Comparison of ENCODE assay signal across 8 mouse cellular contexts in the genomic region with DNA sequence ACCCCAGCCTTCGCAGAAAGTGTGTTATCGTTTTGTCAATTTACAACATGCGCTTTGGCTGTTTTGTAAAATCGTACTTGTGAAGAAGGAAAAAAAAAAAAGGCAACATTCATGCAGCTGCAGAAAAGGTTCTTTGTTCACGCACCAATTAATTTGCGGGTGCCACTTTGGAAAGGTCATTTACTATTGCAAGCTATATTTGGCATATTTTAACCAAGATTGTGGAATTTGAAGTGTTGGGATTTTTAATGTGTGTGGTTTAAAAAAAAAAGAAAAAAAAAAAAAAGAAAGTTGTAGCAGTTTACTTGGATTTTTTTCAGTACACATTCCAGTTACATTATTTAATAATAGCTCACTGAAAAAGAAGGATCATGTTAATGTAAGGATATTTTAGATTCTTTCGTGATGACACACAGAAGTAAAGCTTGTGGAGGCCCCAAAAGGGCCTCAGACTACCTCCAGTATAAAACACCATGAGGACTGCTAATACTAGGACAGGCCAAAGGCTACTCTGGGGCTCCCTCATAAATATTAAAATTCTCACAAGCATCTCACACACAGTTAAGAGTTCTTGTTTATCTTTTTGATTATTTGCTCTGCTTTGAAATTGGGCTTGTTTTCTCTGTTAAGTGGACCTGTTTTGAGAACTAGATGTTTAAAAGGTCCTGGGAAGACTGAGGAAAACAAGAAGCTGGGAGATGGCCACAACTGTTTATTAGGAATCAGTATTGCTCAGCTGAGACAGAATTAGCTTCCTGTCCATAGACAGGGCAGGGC. TPM values are rescaled to one million over a fixed set of nuclear protein-coding genes. Genes with fewer than 3 reads are reported as not detected.
DNase-seq lines count a peak whose midpoint lies in the region; ATAC-seq and TF ChIP-seq lines count a peak whose summit lies in the region.

No protein-coding gene starts in this region.

- ATAC-seq in kidney, postnatal 0 days (replicated peaks; ENCODE audit: low FRiP score, low read depth) = no peak
- ATAC-seq in hindbrain, embryonic 16.5 days = no peak
- no peak for ATAC-seq in neural tube, embryonic 12.5 days (ENCODE audit: low FRiP score, low read depth)

- H3K27ac ChIP-seq in kidney, postnatal 0 days = peak overlapping the region; percentile 99
- peak overlapping the region; percentile 98 for H3K27ac ChIP-seq in hindbrain, embryonic 16.5 days (ENCODE audit: low read depth, low read length)
- H3K27ac ChIP-seq in neural tube, embryonic 12.5 days = peak overlapping the region; percentile 99

- peak overlapping the region; percentile 63 for H3K4me2 ChIP-seq in kidney, postnatal 0 days (ENCODE audit: low read length)
- peak overlapping the region; percentile 80 for H3K4me2 ChIP-seq in hindbrain, embryonic 16.5 days (ENCODE audit: low read length)
- H3K4me2 ChIP-seq in neural tube, embryonic 12.5 days (replicated peaks) = peak overlapping the region; percentile 60

- peak overlapping the region; percentile 86 for H3K4me3 ChIP-seq in kidney, postnatal 0 days (replicated peaks; ENCODE audit: low read depth, low read length)
- H3K4me3 ChIP-seq in hindbrain, embryonic 16.5 days (ENCODE audit: low read length) = peak overlapping the region; percentile 89
- H3K4me3 ChIP-seq in neural tube, embryonic 12.5 days = peak overlapping the region; percentile 73

- TF ChIP-seq CTCF in kidney, postnatal 0 days (IDR thresholded peaks at IDR 0.05; ENCODE audit: low read depth) = no peak

- 2% methylated on average over 7 of the region's 7 CpGs for WGBS in kidney, postnatal 0 days
- 1% methylated on average over 7 of the region's 7 CpGs for WGBS in hindbrain, embryonic 16.5 days
- WGBS in neural tube, embryonic 12.5 days = 3% methylated on average over 7 of the region's 7 CpGs

- H3K4me1 ChIP-seq in kidney, postnatal 0 days (replicated peaks; ENCODE audit: insufficient read depth, low read length) = peaks cover 4% of the 10 kb centered on the region; the same call in 1 of the 2 replicates
- peaks cover 13% of the 10 kb centered on the region for H3K4me1 ChIP-seq in hindbrain, embryonic 16.5 days (ENCODE audit: control insufficient read depth, insufficient read depth, low read depth, low read length)
- H3K4me1 ChIP-seq in neural tube, embryonic 12.5 days = peaks cover 17% of the 10 kb centered on the region

- no peaks in the 10 kb centered on the region for H3K36me3 ChIP-seq in kidney, postnatal 0 days (ENCODE audit: insufficient read depth, low read length)
- H3K36me3 ChIP-seq in hindbrain, embryonic 16.5 days (ENCODE audit: control insufficient read depth, insufficient read depth, low read length) = no peaks in the 10 kb centered on the region
- H3K36me3 ChIP-seq in neural tube, embryonic 12.5 days = 0 out of 2 replicates have a peak, but pooled peaks cover 2% of the 10 kb centered on the region

- DNase-seq in kidney, postnatal 0 days (ENCODE audit: low spot score) = peak; percentile 79
- no peak for DNase-seq in kidney, postnatal 10 days
- DNase-seq in embryo, embryonic 11 days = peak; percentile 37
- no peak for DNase-seq in spleen, postnatal 4 days (ENCODE audit: low spot score in 2 of 2)
- no peak for DNase-seq in thymus, postnatal 14 days
- no peak for DNase-seq in natural killer cell, adult 2 months (ENCODE audit: low spot score in 2 of 2)

- no peaks in the 10 kb centered on the region for H3K9me3 ChIP-seq in kidney, postnatal 0 days (replicated peaks; ENCODE audit: low read length)
- no peaks in the 10 kb centered on the region for H3K9me3 ChIP-seq in hindbrain, embryonic 16.5 days (ENCODE audit: control insufficient read depth, low read length)
- no peaks in the 10 kb centered on the region for H3K9me3 ChIP-seq in neural tube, embryonic 12.5 days

- H3K27me3 ChIP-seq in kidney, postnatal 0 days (ENCODE audit: insufficient read depth, low read length) = no peaks in the 10 kb centered on the region
- H3K27me3 ChIP-seq in hindbrain, embryonic 16.5 days (replicated peaks; ENCODE audit: control insufficient read depth, insufficient read depth, low read length) = no peaks in the 10 kb centered on the region
- no peaks in the 10 kb centered on the region for H3K27me3 ChIP-seq in neural tube, embryonic 12.5 days (replicated peaks)

- H3K9ac ChIP-seq in kidney, postnatal 0 days (ENCODE audit: low read depth, low read length) = peak overlapping the region; percentile 97
- H3K9ac ChIP-seq in hindbrain, embryonic 16.5 days (ENCODE audit: low read depth, low read length) = peak overlapping the region; percentile 95
- H3K9ac ChIP-seq in neural tube, embryonic 12.5 days = peak overlapping the region; percentile 96

RNA-seq across cellular contexts. Expression of a gene that starts 0.5 kb away (rescaled TPM):
- 27.6 and 27.7 TPM in 2 replicates for polyA plus RNA-seq in kidney, postnatal 0 days (2015; fragmentation: Nextera tagmentation; extraction: Ambion mirVana)
- polyA plus RNA-seq in hindbrain, embryonic 16.5 days (2015; fragmentation: Nextera tagmentation; extraction: Ambion mirVana) = 14.9 and 18.8 TPM in 2 replicates
- polyA plus RNA-seq in neural tube, embryonic 12.5 days (2016; fragmentation: Nextera tagmentation; extraction: Ambion mirVana) = 45.0 and 45.9 TPM in 2 replicates

RNA-seq across cellular contexts. Expression of a gene that starts 22.7 kb away (rescaled TPM):
- polyA plus RNA-seq in kidney, postnatal 0 days (2015; fragmentation: Nextera tagmentation; extraction: Ambion mirVana) = 0.70 and 0.92 TPM in 2 replicates
- polyA plus RNA-seq in hindbrain, embryonic 16.5 days (2015; fragmentation: Nextera tagmentation; extraction: Ambion mirVana) = 2.2 and 2.3 TPM in 2 replicates
- polyA plus RNA-seq in neural tube, embryonic 12.5 days (2016; fragmentation: Nextera tagmentation; extraction: Ambion mirVana) = 0.75 and 1.2 TPM in 2 replicates

Comparison
In these comparisons a context has a peak if more than half of its experiments do, and no peak if none do; other contexts are left out.
1. DNase-seq: peak in kidney, postnatal 0 days (single experiment) and embryo, embryonic 11 days (single experiment); none in kidney, postnatal 10 days (single experiment), spleen, postnatal 4 days (0 of 2), thymus, postnatal 14 days (single experiment) and natural killer cell, adult 2 months (0 of 2).
2. Peak in every context shown above with its lines, with median percentiles within 50 percentile points of each other: H3K27ac ChIP-seq, H3K4me2 ChIP-seq, H3K4me3 ChIP-seq and H3K9ac ChIP-seq.